Mouse (Mus musculus) splenic B cell, adult 2 months (primary cell): ENCODE measurements at regions not wholly inside any gene's neighbourhood (a gene's known extent, or its start where the extent isn't known, plus 50 kb on each side); places are given as distances from the start of the nearest gene placed in this dataset.

Experiments used
- DNase-seq: peaks from one replicate; pipeline ENCODE4 v3.0.0-alpha.2; 2011; ENCODE audit warnings: low read depth, low spot score
- H3K27me3 ChIP-seq: 2 replicates; pipeline ENCODE4 v1.6.1; 2012; ENCODE audit warnings: mild to moderate bottlenecking, low read length, moderate library complexity, mixed read lengths; ENCODE audit not compliant: control insufficient read depth, poor library complexity, insufficient read depth, severe bottlenecking
- H3K36me3 ChIP-seq: 2 replicates; pipeline ENCODE4 v1.6.1; 2012; ENCODE audit warnings: mild to moderate bottlenecking, low read length, moderate library complexity, mixed read lengths; ENCODE audit not compliant: control insufficient read depth, poor library complexity, insufficient read depth, severe bottlenecking

GRCm38 (mm10) chr11:45154070-45154469 is 537.0 kb downstream of the Ebf1 start:
- no peak for DNase-seq
- H3K27me3 ChIP-seq: no peaks in the 10 kb centered on the region
- H3K36me3 ChIP-seq: no peaks in the 10 kb centered on the region

GRCm38 (mm10) chr11:45154497-45154896 is 537.4 kb downstream of the Ebf1 start:
- no peak for DNase-seq
- H3K36me3 ChIP-seq: no peaks in the 10 kb centered on the region
- H3K27me3 ChIP-seq: no peaks in the 10 kb centered on the region

DNA sequence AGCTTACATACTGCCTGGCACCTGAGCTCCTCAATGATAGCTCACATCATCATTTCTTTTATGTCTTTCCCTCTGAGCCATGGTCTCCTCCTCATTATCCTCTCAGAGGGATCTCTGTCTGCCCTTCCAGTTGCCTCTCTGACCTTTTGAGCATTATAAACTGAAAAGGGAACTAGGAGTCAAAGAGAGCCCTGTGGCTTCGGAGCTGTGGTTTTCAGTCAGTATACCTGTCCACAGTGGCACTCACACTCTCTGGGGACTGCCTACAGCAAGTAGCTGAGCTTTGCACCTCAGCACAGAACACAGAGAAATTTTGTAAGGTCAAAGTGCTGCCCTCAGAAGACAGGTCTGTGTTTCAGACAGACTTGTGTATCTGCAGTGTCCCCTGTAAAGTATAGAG is 538.7 kb downstream of the Ebf1 start:
- H3K36me3 ChIP-seq: no peaks in the 10 kb centered on the region
- no peaks in the 10 kb centered on the region for H3K27me3 ChIP-seq
- DNase-seq: peak; percentile 65

DNA sequence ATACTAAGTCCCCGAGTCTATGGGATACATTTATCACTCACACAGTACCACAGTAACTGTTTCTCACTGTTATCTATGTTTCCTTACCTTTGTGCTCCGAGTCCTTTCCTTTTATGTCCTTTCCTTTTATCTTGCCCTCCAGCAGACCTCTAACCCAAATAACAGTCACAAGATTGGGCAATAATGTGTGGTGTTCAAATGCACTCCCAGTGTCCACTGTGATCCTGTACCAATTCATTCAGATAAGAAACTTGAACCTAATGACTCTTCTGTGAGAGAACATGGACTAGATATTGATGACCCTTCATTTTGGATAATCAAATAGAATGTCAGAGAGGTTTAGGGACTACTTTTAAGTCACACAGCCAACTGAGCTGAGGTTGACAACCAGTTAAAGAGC is 541.2 kb downstream of the Ebf1 start:
- no peaks in the 10 kb centered on the region for H3K27me3 ChIP-seq
- H3K36me3 ChIP-seq: no peaks in the 10 kb centered on the region

DNA sequence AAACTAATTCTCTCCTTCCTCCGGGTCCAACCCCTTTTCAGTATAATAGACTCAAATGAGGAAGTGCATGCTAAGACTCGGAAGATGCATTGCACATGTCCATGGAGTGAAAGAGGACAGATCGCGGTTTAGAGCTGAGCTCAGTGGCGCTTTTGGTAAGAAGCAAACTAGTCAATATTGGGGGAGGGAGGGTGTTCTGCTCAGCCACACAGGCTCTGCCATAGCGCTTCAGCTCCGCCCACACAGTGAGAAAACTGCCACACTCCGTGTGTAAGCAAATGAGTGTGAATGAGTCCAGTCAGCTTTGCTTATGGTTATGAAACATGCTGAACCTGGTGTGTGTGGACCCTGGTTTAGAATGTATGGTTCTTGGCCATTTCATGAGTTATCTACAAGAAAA is 543.8 kb downstream of the Ebf1 start:
- peak; percentile 66 for DNase-seq
- no peaks in the 10 kb centered on the region for H3K36me3 ChIP-seq
- H3K27me3 ChIP-seq: no peaks in the 10 kb centered on the region

More for the DNA sequence above, 541.2 kb downstream of the Ebf1 start:
- no peak for DNase-seq

- peak; percentile 63 for DNase-seq
- no peaks in the 10 kb centered on the region for H3K36me3 ChIP-seq
- no peaks in the 10 kb centered on the region for H3K27me3 ChIP-seq
Observed at GRCm38 (mm10) chr11:45173546-45173945, 556.4 kb downstream of the Ebf1 start.

DNA sequence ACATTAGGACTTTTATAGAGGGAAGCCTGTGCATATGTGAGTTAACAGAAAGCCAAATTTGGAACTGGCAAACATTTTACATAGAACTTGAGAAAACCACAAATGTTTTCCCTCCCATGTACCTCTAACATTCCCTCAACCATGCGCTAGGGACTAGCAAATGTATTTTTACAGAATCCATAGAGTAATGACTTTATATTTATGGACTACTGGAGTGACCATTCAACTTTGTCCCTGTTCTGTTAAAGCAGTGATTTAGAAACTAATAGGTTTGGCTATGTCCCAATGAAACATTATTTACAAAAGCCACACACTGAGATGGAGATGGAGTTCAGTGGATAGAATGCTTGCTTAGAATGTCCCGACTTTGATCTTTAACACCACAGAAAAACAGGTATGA is 557.0 kb downstream of the Ebf1 start:
- DNase-seq: no peak
- Histone ChIP-seq H3K36me3 (no peaks in the 10 kb centered on the region), H3K27me3 (no peaks in the 10 kb centered on the region)

DNA sequence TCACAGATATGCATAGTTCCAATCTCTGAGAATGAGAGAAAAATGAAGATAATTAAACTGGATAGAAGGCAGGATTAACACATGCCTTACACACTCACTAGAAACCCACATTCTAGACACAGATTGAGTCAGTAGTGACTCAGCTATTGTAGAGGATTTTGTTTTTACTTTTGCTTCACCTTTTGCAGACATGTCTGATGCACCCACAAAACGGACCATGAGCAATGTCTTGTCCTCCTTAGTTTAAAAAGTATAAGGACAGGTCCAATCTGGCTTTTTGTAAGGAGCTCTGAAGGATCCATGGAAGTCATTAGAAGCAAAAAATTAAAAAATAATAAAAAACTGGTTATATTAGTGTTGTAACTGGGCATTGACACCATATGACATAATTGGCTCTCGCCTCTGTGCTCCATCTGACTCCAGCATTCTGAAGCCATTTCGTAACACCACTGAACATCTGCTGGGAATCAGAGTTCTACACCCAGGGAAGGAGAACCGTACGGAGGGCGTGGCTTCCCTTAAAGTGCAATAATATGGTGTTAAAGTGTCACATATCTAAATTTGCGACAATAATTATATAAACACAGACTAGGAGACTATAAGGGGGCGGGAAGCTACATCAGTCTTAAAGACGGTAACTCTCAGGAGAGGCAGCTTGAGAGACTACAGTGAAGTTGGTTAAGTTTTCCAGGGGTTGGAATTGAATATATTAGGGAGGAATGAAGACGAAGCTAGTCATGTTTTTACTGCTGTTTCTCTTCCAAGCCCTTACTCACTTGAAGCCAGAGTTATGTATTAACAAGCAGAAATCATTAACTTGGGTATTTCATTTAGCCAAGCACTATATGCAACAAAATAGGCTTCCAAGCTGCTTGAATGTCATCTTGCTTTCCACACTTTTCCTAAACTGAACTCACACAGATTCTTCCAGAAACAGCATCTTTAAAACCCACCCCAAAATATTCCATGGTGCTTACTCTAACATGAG is 558.0 kb downstream of the Ebf1 start:
- DNase-seq: no peak
- Histone ChIP-seq H3K27me3 (no peaks in the 10 kb centered on the region), H3K36me3 (no peaks in the 10 kb centered on the region)

GRCm38 (mm10) chr11:45176971-45177370 is 559.9 kb downstream of the Ebf1 start:
- no peak for DNase-seq
- no peaks in the 10 kb centered on the region for H3K27me3 ChIP-seq

DNA sequence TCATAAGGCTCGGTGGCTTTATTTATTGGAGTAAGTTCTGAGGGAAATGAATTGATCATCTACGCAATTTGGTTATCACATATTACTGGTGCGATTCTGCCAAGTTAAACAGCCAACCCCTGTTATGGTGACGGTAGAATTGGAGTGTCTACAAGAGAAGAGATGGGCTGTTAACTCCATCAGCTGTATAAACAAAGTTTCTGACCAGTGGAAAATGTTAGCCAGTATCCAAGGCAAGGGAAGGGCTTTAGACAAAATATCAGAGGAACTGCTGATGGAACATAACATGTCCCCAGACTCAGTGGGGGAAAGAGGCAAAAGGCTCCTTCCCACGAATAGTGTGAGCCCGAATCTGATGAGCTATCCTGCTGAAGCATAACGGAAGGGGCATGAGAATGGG is 560.9 kb downstream of the Ebf1 start:
- Histone ChIP-seq H3K36me3 (no peaks in the 10 kb centered on the region), H3K27me3 (no peaks in the 10 kb centered on the region)
- DNase-seq: no peak

More at GRCm38 (mm10) chr11:45176971-45177370, 559.9 kb downstream of the Ebf1 start:
- H3K36me3 ChIP-seq: no peaks in the 10 kb centered on the region

GRCm38 (mm10) chr11:45179019-45179418 is 561.9 kb downstream of the Ebf1 start:
- DNase-seq: no peak
- no peaks in the 10 kb centered on the region for H3K27me3 ChIP-seq

DNA sequence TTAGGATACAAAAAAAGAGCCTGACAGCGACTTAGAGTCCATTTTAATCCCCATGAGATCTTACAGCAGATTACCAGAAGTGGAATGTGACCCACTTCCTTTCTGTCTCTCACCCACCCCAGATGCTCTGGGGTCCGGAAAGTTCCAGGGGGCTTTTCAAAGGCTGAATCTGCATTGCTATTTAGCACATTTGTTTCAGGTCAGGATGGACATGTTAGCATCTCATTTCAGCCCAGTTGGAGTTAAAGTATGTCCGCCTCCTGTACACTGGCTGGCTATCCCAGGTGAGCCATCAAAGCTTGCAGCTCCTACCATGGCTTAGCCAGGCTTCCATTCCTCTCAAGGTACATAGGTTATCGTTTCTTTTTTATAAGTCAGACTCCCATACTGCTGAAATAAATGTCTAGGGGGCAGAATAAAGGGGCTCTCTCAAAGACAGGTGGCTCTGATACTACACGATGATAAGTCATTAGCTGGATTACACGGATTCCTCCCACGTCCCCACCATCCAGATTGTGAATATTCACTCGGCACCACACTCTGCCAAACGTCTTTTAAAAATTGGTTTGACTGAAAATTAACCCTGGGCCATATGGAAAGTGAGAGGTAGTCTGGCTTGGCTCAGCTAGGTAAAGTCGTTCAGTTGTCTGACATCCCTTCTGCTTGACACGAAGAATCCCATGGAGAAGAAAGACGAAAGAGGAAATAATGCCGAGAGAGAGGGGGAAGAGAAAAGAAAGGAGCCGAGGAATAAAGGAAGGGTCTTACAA is 573.7 kb downstream of the Ebf1 start:
- H3K27me3 ChIP-seq: no peaks in the 10 kb centered on the region; the same call in 1 of the 2 replicates
- H3K36me3 ChIP-seq: no peaks in the 10 kb centered on the region
- no peak for DNase-seq

More at GRCm38 (mm10) chr11:45179019-45179418, 561.9 kb downstream of the Ebf1 start:
- no peaks in the 10 kb centered on the region for H3K36me3 ChIP-seq

DNA sequence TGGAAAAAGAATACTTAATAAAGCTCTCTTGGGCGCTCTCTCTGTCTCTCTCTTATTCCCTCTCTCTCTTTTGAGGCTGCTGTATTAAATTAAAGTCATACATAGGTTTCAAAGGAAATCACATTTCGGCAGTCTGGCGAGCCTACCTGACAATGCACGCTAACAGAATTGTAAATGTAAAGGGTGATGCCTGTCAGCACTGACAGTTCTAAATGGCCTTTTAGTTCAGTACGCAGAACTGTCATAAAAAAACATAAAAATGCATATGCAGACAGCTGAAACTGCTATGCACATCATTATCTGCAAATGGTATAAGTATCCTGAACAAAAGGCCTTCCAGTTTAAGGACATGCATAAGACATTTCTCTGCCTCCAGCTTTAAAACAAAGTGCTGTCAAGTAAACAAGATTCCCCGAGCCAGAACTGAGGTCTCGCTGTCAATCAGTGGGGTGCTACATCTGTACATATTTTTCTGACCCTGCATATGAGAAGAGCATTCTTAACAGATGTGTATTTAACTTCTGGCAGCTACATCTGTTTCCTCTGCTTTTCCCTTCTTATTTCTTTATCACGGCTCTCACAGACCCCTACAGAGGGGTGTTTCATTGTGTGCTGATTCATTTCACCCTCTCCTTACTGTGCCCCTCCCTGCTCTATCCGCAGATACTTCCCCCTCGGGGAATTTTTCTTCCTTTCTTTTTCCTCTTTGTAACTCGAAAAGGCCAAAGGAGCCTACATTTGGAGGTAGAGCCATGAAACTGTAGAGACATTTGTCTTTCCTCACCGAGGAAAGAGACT is 574.5 kb downstream of the Ebf1 start:
- DNase-seq: no peak
- no peaks in the 10 kb centered on the region for H3K36me3 ChIP-seq
- H3K27me3 ChIP-seq: no peaks in the 10 kb centered on the region; the same call in 1 of the 2 replicates

DNA sequence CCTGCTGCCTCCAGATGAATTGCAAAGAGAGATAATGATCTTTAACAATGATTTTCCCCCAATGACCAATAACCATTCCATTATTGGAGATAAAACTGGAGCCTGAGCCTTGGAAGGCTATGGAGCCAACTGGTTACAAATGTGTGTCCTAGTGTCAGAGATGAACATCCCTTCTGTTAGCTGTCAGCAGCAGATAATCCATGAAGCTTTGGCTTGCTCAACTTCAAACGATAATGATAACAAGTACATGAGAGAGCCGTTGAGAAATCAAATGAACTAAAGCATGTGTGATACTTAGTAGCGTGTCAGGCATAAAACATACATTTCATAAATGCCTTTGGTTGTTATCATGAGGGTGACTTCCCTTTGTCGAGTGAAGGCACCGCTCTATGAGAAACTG is 576.2 kb downstream of the Ebf1 start:
- H3K36me3 ChIP-seq: no peaks in the 10 kb centered on the region
- DNase-seq: no peak
- H3K27me3 ChIP-seq: no peaks in the 10 kb centered on the region; the same call in 1 of the 2 replicates
